Mouse (Mus musculus) adrenal gland, adult 2 months (tissue): ENCODE results near the gene Cdh23. TPM values are rescaled to one million over a fixed set of nuclear protein-coding genes. Genes with fewer than 3 reads are reported as not detected.
A peak's percentile ranks its signal among the peaks of the same experiment; 100 is the strongest.

Experiments
- DNase-seq: peaks from one replicate; pipeline ENCODE4 v3.0.0; 2021
- polyA plus RNA-seq: library from polyadenylated mRNA; depleted of rRNA; stranded (reverse); fragments of >200 nt; gene quantifications from 2 replicates; pipeline ENCODE4 v1.2.3, GENCODE M21; 2012
- total RNA-seq, 2 experiments: library from RNA; stranded (reverse); gene quantifications; 2 replicates each; pipeline ENCODE4 v1.2.3; 2021

Cdh23 gene
- total and polyA plus RNA-seq, 3 experiments: 0.90 to 1.4 (median 1.1) TPM

DNA sequence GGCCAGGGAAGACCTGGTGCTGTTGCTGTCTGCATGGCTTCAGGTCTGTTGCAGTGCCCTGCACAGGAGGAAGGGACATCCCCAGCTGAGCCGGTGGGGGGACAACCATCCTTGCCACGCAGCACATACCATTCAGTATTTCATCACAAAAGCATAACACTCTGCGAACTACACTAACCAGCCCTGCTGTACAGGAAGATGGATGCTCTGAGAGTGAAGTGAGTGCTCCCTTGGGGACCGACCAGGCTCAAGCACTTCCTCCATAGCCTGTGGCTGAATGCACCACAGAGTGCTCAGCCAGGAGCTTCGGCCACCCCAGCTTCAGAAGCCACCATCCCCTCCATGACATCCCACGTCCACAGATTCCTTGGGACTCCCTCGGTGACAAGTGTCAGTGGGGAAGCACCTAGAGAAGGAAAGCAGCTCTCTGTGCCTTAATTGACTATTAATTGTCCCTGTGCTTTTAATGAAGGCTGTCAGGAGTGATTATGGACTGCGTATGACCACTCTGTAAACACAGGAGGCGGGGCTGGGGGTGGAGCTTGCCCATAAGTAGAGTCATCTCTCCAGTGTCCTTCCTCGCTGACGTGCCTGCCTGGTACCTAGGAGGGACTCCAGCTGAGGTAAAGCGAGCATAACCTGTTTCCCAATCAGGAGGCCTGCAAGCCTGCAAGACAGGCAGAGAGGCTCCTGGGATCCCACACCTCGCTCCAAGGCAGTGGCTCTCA is 60.6 kb downstream of the Cdh23 start:
- DNase-seq: no peak

DNA sequence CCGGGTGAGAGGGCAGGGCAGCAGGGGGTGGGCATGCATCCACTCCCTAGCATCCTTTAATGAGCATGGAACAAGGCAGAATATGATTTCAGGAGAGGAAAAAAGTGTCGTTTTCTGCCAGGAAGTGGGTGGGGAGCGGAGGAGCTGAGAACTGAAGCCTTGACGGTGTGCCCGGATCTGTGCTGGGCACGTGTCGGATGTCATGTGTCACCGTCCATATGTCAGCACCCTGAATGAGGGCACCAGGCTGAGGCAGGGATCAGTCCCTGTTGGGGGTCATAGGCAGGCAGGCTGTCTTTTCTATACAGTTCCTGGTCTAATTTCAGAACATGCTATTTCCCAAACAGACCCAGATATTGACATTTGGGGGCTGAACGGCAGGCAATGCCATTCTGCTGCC is 61.9 kb downstream of the Cdh23 start:
- no peak for DNase-seq

DNA sequence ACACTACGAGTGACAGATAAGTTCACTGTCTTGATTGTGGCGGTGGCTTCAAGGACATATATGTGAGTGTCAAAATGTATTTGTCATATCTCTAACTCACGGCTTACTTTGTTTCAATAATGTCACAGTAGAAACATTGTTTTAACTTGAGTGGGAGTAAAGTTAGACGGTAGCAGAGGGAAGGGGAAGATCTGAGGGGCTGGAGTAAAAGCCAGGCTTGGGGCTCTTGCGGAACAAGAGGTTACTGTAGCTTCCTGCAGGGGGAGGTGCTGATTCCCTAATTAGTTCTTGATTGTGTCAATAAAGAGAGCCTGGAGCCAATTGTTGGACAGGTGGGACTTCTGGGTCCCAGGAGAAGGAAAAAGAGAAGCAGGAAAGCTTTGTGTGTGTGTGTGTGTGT is 70.2 kb downstream of the Cdh23 start:
- no peak for DNase-seq

DNA sequence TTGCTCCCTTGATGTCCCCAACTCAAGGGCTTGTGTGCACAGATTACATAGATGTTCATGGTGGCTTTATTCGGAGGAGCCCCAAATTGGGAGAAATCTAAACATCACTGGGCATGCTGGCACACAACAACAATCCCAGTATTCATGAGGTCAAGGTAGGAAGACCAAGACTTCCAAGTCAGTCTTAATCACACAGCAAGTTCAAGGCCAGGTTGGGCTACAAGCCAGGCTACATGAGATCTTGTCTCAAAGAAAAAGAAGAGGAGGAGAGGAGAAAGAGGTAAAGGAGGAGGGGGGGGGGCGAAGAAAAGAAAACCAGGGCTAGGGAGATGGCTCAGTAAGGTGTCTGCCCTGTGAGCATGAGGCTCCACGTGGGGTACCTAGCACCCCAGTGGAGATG is 70.8 kb downstream of the Cdh23 start:
- DNase-seq: no peak

DNA sequence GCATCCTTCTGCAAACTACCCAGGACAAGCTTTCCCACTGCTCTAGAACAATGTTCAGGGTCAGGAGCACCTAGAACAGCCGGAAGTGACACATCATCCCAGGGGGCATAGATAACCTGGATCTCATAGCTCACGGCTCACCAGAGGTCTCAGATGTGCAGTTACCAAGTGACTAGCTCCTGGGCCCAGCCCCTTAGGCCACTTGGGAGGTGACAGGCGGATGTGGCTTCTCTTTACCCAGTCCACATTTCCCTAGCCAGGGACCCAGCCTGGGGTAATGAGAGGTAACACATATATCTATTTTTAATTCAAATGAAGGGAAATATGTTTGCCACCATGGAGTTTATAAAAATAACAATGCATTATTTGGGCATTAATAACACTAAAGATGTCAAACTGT is 71.3 kb downstream of the Cdh23 start:
- DNase-seq: no peak

DNA sequence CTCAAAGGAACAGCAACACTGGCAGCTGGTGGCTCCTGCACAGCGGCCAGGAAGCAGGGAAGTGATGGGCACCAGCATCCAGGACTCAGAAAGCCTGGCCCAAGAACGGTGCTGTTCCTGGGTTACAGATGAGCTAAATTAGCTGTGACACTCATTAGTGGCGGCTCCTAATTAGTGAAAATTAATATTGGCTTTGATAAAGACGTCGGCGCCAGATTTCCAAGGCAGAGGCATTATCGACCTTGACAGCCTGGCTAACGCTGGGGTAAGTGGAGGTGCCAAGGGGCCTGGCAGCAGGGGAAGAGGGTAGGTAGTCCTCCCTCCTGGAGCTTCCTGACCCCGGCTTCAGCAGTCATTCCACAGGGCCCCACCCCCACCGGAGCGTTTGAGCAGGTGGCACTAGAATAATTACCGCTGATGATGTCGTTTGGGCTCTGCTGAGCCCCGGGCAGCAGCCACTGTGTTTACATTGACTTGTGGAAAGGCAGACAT is 72.0 kb downstream of the Cdh23 start:
- DNase-seq: no peak

DNA sequence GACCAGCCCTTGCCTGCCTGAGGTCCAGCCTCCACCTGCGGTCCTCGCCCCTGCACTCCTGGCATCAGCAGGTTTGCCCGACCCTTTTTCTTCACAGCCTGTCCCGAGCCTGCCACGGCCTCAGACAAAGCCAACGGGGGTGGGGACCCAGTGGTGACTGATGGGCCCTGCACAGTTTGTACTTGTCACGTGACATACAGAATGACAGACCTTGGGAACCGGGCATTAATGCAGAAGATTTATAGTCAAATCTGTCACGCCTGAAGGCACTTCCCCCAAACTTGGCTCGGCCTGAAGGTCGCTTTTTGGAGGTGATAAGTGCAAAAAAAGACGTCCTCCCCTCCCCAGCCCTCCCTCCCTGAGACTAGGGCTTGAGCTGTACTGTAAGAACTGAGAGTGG is 73.5 kb downstream of the Cdh23 start:
- DNase-seq: peak; percentile 78

DNA sequence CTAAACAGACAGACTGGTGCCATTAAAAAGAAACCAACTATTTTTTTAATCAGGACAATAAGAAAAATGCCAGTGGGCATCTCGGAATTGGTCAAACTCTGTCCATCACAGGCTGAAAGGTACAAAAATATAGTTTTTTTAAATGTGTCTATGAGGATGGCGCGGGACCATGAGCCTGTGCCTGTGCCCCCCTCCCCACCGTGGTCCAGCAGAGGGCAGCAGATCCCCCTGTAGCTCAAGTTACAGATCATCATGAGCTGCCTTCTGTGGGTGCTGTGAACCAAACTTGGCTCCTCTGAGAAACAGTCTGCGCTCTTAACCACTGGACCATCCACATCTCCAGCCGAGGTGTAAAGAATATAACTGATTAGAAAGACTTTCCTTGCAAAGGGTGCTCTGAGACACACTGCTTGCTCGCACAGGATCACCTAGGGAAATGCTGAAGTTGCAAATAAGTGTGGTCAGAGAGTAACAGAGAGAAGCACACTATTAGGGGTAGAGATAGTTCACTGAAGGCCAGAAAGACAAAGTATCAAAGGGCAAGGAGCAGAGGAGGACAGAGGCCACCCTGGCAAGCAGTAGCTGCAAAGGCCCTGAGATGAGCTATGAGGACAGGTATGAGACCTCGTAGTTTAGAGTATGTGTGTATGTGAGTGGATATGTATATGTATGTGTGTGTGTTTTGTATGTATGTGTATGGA is 74.7 kb downstream of the Cdh23 start:
- DNase-seq: no peak

DNA sequence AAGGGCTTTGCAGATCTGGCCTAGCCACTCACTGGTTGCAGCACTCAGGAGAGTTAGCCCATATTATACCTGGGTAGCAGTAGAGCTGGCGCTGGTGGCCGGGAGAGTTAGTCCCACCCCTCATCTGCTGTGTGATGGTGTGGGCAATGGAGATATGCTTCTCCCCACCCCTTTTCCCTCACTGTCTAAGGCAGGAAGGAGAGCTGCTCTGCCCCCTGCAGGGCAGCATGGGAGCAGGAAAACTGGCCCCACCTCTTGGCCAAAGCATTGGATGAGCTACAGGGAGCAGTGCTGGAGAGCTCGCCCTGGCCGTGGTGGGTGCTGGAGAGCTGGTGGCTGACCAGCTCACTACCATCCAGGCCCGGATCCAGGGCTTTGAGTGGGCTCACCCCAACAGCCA is 80.4 kb downstream of the Cdh23 start:
- DNase-seq: no peak

DNA sequence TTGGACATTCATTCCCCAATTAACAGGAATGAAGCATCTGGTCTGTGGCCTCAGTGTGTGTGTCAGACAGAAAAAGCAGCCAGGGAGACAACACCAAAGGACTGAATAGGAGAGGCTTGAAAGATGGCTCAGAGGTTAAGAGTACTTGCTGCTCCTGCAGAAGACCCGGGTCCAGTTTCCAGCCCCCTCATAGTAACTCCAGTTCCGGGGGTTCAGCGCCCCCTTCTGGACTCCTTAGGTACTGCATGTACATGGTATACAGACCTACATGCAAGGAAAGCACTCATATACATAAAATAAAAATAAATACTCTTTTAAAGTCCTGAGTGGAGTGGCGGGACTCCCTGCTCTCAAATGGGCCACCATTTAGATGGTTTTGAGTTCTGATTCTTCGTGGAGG is 83.4 kb downstream of the Cdh23 start:
- DNase-seq: no peak

DNA sequence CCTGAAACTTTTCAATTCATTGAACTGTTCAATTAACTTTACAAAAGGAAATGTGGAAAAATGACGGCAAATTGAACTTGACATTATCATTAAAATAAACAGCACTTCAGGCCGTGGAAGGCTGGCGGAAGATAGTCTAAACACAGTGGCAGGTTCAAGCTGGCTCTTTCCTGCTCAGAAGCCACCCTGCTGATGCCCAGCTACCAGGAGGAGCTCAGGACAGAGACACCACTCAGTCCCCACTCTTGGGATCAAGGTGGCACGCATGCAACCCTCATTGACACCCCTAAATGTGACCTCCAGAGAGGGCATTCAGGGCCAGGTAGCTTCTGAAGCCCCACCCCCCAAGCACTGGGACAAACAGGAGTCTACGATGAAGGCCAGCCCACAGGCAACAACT is 89.1 kb downstream of the Cdh23 start:
- no peak for DNase-seq

DNA sequence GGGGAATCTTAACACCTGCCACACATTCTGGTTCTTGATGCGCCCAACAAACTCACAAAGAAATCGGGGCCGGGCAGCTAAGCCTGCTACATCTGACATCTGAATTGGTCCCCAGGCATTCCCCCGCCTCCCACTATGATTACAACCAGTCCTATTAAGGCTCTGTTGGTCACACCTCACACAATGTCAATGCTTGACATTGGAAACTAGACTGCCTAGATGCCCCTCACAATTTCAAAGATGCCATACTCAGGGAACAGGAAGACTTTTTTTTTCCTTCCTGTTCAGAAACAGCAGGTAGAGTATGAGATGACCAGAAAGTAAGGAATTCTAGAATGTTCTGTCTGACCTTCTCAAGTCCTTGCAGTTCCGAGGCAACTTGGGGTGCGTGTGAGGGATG is 89.6 kb downstream of the Cdh23 start:
- no peak for DNase-seq

DNA sequence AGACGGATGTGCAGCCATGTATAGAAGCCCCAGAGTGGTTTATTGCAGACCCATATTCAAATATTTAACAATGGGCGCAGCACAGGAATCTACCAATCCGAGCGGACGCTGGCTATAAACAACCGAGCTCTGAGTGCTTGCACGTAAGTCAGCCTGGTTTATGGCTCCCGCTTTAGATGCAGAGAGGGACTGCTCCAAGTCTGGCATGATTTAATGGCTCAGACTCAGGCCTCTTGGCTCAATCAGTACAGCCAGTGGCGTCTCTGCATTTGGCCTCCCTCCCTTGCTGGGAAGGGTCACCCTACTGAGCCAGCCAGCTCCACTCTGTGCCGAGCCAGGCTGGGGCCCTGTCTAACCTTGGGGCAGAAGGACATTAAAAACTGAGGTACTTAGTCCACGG is 94.1 kb downstream of the Cdh23 start:
- no peak for DNase-seq

DNA sequence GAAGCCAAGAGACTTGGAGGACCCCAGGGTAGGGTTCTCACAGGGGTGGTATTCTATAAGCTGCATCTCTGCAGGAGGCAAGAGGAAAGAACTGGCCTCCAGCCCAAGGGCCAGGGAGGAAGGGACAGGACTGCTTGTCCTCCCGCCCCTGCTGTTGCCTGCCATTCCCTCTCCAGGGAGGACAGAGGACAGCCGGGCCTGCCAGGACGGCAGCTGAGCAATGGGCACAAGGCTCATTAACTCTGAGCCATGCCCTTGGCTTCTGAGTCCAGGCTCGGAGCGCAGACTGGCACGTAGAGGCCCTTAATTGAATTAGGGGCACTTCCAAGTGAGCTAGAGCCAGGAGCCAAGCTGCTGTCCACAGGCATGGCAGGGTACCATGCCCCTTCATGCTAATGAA is 101.1 kb downstream of the Cdh23 start:
- no peak for DNase-seq

DNA sequence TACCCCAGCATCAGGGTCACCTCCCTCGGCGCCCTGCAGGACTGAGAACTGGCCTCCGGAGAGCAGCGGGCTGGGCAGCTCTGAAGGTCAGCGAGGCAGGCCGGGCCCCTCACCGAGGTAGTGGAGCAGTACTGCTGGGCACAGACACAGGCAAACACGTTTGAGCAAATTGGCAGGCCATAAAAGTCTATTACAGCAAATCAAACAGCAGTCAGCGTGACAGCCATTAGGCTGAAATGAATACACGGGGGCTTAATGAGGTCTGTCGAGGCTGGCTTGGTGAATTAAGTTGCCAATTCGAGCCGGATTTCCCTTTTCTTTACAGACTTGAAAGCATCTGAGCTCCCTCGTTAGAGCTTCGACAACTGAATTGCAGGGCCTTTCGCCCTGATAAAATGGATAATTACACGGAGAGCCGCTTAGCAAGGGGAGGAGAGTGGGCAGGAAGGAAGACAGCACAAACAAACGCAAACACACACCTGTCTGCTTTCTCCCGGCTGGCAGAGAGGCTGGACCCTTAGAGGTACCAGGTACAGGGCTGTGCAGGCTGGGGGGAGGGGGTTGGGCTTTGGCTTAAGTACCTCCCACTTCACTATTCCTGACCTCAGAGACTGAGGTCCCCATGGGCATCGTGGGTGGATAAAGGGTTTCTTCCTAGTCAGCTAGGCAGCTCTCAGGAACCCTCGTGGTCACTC is 103.3 kb downstream of the Cdh23 start:
- peak; percentile 13 for DNase-seq

DNA sequence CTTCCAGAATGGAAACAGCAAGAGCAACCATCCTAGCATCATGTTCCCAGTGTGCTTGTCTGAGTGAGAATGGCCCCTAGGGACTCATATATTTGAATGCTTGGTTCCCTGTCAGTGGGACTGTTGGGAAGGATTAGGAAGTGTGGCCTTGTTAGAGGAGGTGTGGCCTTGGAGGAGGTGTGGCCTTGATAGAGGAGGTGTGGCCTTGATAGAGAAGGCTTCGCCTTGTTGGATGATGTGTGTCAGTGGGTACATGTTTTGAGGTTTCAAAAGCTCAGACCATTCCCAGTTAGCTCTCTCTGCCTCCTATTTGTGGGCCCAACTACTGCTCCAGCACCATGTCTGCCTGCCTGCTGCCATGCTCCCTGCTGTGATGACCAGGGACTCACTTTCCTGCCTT is 105.0 kb downstream of the Cdh23 start:
- DNase-seq: no peak

DNA sequence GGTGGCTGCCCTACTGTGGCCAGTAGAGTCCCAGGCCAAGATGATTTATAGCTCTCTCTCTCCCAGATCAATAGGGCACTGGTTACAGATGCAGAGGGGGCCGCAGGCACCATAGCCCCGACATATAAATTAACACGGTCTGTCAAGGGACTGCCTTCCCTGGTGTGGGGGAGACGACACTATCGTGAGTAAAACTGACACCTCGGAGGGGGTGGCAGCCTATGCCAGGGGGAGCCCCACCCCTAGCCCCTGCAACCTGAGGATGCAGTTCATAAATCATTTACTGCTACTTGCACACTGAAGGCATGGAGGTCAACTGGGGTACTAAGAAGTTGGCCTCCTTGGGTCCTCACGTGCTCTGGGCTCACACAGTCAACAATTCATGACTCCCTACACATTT is 106.0 kb downstream of the Cdh23 start:
- no peak for DNase-seq

DNA sequence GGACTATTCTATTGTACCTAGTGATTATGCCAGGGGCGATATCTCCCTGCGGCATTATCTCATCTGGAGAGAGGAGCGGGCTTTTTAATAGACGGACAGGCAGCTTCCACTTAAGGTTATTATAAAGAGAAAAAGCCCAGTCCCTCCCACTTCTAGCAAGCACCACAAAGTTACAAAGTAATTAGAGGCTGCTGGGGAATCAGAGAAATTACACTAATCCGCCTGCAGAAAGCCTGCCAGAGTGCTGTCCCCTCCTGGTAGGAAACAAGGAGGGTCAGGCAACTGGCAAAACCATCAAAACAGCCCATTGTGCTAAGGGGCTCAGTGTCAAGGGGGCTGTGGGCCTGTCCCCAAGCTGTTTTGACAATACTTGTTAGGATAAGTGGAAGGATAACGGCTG is 110.6 kb downstream of the Cdh23 start:
- DNase-seq: no peak

DNA sequence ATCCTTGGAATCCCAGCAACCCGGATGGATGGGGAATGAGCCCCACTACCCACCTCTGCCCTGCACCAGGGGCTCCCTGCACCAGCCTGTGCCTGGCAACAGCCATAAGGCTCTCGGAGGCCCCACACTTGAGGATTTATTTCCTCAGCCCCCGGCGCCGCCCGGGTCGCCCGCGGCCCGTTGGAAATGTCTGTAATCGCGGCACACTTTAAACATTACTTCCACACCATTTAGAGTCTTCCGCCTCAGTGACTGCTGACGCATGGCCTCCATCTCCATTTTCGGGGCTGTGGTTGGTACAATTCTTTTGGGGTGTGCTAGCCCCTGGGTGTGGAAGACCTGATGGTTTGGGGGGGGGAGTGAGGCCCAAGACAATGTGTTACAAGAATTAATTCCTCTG is 113.3 kb downstream of the Cdh23 start:
- no peak for DNase-seq

DNA sequence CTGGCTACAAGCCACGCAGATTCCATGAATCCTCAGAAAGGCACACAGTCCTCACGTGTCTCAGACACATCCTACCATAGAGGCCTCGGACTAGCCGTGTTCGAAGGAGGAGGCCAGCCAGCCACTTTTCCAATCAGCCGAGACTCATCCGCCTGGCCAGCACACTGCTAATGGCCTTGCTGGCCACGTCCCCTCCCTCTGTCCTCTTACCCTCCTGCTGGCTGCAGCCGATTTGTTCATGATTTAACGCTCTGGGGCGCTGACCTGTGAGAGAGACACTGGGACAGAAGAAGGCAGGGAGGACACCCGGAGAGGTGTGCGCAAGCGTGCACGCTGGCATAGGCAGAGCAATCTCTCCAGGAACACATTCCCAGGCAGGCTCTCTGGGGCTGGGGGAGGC is 115.6 kb downstream of the Cdh23 start:
- DNase-seq: peak; percentile 8

DNA sequence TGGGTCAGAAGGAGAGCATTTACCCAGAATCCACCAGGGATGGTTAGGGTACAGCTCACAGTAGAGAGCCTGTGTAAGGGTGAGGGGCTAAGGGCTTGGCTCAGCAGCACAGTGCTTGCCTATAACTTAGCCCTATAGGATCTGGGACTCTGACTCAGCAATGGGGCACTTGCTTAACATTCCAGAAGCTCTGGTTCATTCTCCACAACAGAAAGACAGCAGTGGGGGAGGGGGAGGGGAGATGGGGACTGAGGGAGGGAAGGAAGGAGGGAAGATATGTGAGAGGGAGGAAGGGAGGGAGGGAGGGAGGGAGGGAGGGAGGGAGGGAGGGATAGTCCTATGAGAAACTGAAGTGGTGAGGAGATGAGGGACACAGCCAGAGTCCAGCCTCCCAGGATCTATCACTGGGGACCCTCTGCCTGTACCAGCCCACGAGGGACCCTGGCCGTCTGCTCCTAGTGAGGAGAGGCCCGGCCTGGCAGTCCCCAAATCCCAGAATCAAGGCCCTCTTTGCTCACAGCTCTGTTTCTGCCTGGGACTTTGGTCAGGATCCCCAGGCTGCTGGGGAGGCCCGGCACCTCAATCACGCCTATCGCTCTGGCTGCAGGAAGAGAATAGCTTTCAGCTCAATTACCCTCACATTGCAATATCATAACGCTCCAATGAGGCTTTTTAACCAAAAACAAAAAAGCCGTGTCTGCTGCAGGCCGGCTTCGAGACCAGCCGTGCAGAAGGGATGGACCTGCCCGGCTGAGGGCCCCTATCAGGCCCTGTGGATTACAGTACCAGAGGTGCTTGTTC is 117.4 kb downstream of the Cdh23 start:
- peak; percentile 18 for DNase-seq
